Mouse (Mus musculus) layer of hippocampus, postnatal 25 days (tissue): ENCODE results near the gene Zfp672. TPM values are rescaled to one million over a fixed set of nuclear protein-coding genes. Genes with fewer than 3 reads are reported as not detected.
"Not testable (repeated sequence)": the region's sequence is repeated elsewhere in the genome, so short reads cannot be mapped to it uniquely, and the experiment has no call there.

Experiments
- DNase-seq, 2 experiments: peaks; one replicate each; pipeline ENCODE4 v3.0.0; 2022; ENCODE audit warnings: mixed read lengths in 2 of 2, low spot score in 1 of 2; ENCODE audit errors: extremely low spot score in 1 of 2
- total RNA-seq, 2 experiments: library from RNA; stranded (reverse); gene quantifications; 2 replicates each; pipeline ENCODE4 v1.2.3; 2021

The Zfp672 gene
- total RNA-seq, 2 experiments from 2014 or later: 45.9 to 47.7 TPM

DNA sequence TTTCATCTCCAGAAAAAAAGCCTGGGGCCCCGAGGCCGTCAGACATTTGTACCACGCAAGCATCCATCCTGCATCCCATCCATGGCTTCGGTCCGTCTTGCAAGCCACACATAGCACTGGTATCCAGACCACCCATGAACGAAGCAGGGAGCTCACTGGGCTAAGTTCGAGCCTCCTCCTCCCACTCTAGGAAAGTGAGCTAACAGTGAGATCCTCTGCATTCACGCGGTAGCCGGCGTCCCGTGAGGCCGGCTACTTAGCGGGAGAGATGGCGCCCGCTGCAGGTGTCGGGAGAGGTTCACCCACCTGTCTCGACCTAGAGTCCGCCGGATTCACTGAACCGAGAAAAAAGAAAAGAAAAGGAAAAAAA lies 248 bp downstream of the Zfp672 start:
- DNase-seq: no peak

- no peak for DNase-seq
Measured at GRCm38 (mm10) chr11:58326781-58327180, 3.4 kb downstream of the Zfp672 start.

GRCm38 (mm10) chr11:58324614-58325229 lies 5.4 kb downstream of the Zfp672 start:
- DNase-seq: no peak

- no peak for DNase-seq
Measured at GRCm38 (mm10) chr11:58323570-58324340, 6.4 kb downstream of the Zfp672 start.

DNA sequence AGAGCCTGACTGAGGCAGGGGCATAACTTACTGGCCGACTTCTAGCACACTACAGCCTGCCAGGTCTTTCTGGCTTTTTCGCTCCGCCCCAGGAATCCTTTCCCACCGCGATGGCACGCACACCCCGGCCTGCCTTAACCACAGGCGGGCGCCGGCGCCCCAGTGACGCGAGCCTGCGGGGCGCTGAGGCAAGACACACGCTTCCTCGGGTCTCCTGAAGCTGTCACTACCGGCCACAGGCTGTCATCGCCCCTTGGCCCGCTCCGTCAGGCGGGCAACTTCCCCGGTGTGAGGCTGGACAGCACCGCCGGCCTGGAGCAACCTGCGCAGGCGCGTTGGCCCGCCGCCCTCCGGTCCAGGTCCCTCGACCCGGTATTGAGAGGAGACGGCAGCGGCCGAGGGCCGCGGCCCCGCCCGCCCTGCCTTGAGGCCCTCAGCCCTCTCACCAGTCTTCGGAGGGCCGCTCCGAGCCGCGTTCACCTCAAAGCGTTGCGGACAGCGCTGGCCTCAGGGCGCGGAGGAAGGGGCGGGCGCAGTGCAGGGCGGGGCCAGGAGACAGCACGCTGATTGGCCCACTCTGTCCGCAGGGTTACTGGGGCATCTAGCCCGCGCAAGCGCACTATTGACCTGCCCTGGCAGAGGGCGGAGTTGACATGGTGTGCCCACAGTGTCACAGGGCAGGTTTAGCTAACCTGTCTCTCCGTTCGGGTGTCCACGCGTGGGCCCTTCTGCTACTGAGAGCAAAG lies 7.1 kb downstream of the Zfp672 start:
- peak; percentile 90 to 94 for DNase-seq

DNA sequence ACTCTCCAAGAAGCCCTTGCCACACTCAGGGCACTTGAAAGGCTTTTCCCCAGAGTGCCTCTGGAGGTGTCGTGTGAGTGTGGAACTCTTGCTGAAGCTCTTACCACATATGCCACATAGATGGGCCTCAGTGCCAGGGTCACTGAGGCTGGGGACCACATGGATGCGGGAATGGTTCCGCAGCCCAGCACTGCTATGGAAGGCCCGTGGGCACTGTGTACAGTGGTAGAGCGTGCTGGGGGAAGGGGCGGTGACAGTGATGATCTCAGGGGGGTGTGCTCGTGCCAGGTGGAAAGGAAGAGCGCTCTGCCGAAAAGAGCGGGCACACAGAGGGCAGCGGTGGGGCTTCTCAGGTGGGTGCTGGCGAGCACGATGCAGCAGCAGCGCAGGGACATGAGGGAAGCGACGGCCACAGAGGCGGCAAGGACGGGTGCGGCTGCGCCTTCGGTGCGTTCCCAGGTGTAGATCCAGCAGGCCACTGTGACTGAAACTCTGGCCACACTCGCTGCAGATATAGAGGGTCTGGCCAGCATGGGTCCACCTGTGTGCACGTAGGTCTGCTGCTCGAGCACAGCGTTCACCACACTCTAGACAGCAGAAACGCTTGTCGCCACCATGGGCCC lies 13.3 kb downstream of the Zfp672 start:
- no peak for DNase-seq

- no peak for DNase-seq
Measured at GRCm38 (mm10) chr11:58316344-58316743, 13.8 kb downstream of the Zfp672 start.

GRCm38 (mm10) chr11:58315536-58316168 lies 14.5 kb downstream of the Zfp672 start:
- no peak for DNase-seq

GRCm38 (mm10) chr11:58314069-58314468 lies 16.1 kb downstream of the Zfp672 start:
- DNase-seq: peak in 1 of 2 experiments; percentile 27

- DNase-seq: no peak
Measured at GRCm38 (mm10) chr11:58308661-58309060, 21.5 kb downstream of the Zfp672 start.

GRCm38 (mm10) chr11:58307411-58308080 lies 22.6 kb downstream of the Zfp672 start:
- peak; percentile 22 to 48 for DNase-seq

- DNase-seq: peak; percentile 85 to 88
Measured at GRCm38 (mm10) chr11:58306860-58307308, 23.3 kb downstream of the Zfp672 start, which contains the start of gene Zfp692. Gene Zfp692, plus strand, starts transcription at chr11:58307069.

- DNase-seq: not testable (repeated sequence)
Measured at GRCm38 (mm10) chr11:58305299-58305698, 24.8 kb downstream of the Zfp672 start.

DNA sequence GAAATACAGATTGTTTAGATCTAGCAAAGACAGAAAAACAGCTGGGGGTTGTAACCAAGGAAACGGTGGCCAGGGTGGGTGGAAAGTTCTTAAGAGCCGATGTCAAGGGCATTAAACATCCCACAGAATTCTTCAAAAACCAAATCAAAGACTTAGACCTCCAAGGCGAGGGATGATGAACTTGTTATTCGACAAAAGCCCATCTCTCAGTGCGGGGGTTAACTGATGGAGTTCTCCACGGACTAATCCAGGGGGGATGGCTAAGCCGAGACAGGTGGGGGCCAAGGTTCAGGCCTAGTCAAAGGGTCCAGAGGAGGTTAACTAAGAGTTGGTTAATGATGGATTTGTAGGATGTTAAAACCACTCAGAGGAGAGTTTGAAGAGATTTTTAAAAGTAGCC lies 26.5 kb downstream of the Zfp672 start:
- no peak for DNase-seq

- DNase-seq: no peak
Measured at GRCm38 (mm10) chr11:58302774-58303445, 27.2 kb downstream of the Zfp672 start.

DNA sequence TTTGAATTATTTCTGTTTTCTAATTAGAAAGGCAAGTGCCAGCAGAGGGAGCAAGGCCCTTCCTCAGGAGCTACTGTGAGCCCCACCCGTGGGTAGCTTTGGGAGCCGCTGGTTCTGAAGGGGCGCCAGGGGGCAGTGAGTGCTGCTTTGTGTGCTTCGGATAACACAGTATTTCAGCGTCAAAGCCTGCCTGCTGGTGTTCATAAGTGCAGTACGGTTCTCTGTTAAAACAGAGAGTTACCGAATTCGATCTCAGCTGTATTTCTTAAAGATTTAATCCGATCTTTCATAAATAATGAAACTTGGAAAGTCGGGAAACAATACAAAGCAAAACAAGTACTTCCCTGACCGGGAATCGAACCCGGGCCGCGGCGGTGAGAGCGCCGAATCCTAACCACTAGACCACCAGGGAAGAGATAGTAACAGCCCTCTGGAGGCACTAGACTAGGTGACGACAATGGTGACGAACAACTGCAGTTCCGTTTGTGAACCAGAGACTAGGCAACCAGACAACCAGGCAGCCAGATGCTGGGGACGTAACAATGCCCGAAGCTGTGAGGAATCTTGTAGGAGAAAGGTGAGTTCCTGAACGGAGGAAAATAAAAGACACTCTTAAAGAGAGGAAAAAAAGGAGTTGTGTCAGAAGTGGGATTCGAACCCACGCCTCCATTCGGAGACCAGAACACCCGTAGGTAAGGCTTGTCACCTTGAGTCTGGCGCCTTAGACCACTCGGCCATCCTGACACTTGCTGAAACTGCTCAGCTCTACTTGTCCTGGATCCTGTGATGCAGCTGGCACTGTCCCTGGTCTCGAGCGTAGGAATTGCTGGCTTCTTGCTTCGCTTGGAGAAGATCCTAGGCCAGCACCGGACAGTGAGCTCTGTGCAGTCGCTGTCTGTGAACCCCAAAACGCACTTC lies 28.0 kb downstream of the Zfp672 start:
- peak; percentile 100 for DNase-seq

DNA sequence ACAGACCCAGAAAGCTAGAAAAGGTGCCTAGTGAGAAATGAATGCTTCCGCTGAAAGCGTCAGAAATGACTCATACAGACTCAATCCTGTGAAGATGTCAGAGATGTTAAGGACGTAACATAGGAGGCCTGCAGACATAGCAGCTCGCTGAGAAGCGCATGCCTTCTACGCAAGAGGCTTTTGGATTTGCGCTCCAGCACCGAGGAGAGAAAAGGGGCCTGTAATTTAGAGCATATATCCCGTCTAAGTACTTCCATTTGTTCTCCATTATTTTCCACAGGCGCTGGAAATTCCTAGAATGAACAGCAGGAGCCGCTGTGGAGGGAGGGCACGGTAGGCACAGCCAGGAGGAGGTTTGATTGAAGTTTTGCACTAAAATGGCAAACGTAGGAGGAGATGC lies 29.1 kb downstream of the Zfp672 start:
- DNase-seq: peak; percentile 60 to 76

DNA sequence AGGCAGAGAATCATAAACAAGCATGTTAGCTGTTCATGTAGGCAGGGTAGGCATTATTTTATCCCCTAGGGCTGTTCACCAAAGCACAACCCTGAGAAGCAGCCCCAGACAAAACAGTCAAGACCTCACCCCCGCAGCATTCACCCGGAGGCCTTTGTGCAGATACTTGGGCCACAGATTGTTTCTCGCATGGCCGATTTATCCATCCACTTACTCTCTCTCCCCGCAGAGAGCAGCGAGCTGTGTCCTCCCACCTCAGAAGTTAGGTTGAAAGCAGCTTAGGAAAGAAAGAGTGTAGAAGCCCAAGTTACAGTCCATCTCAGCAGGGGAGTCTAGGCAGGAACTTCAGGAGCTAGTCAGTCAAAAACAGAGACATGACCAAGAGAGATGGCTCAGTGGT lies 32.7 kb downstream of the Zfp672 start:
- no peak for DNase-seq
